Mouse (Mus musculus) E14TG2a.4 (cell line): Measurements from ENCODE around the gene Lypd8.

ENCODE experiments used
- CTCF ChIP-seq: conservative IDR thresholded peaks from 2 replicates; pipeline ENCODE4 v1.5.1; 2014; ENCODE audit warnings: low read length
- POU5F1 ChIP-seq: IDR thresholded peaks from 2 replicates; pipeline ENCODE4 v1.6.1; 2014; ENCODE audit warnings: low read length, borderline replicate concordance

GRCm38 (mm10) chr11:58354476-58354875 lies 24.4 kb upstream of the Lypd8 start:
- no peak for TF ChIP-seq CTCF
- TF ChIP-seq POU5F1: no peak
